In the genomic region with DNA sequence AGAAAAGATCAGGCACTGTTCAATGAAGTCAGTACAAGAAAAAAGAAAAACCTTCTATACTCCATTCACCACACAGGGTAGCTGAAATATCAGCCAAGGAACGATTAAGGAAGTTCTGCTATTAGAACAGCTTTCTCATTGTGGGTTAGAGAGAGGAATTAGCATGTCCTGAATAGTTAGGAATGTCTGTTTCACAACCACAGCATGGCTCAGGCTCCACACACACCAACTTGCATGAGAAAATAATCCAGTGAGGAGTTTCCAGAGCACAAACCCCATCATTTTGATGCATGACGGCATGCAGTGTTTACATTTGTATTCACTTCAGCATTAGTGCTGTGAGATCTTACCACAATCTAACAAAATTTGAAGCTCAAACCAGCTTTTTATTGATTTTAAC, we compare ENCODE assay signal across 19 mouse cellular contexts.
A peak's percentile ranks its signal among the peaks of the same experiment; 100 is the strongest.
DNase-seq lines count a peak whose midpoint lies in the region; ATAC-seq lines count a peak whose summit lies in the region.
"Had no signal": no experiment of that assay in that cellular context is flagged by ENCODE, and none has a peak within 500 bp of the region (broad histone marks: within the 10 kb centered on the region; RNA-seq: fewer than 3 reads in every experiment).

No protein-coding gene starts in this region.

- H3K27ac ChIP-seq in neural tube, embryonic 14.5 days (ENCODE audit: low read depth, low read length) = no peak overlapping the region
- H3K27ac ChIP-seq in forebrain, embryonic 14.5 days (ENCODE audit: low read depth, low read length) = no peak overlapping the region
- H3K27ac ChIP-seq in hindbrain, embryonic 15.5 days (replicated peaks) = no peak overlapping the region
- H3K27ac ChIP-seq: gastrocnemius, adult 2 months; heart, embryonic 13.5 days; limb, embryonic 13.5 days; liver, embryonic 15.5 days; neural tube, embryonic 12.5 days had no signal

- no peak overlapping the region for H3K4me2 ChIP-seq in neural tube, embryonic 14.5 days (ENCODE audit: low read depth, low read length)
- H3K4me2 ChIP-seq in forebrain, embryonic 14.5 days (ENCODE audit: low read length) = no peak overlapping the region
- no peak overlapping the region for H3K4me2 ChIP-seq in hindbrain, embryonic 15.5 days
- H3K4me2 ChIP-seq: heart, embryonic 13.5 days; limb, embryonic 13.5 days; liver, embryonic 15.5 days; neural tube, embryonic 12.5 days had no signal

- peaks cover 5% of the 10 kb centered on the region; the same call in 1 of the 2 replicates for H3K4me1 ChIP-seq in neural tube, embryonic 14.5 days (ENCODE audit: control insufficient read depth, insufficient read depth, low read length)
- H3K4me1 ChIP-seq in forebrain, embryonic 14.5 days (ENCODE audit: control insufficient read depth, insufficient read depth, low read length) = 0 out of 2 replicates have a peak, but pooled peaks cover 5% of the 10 kb centered on the region
- peaks cover 5% of the 10 kb centered on the region for H3K4me1 ChIP-seq in hindbrain, embryonic 15.5 days (replicated peaks)
- H3K4me1 ChIP-seq: heart, embryonic 13.5 days; limb, embryonic 13.5 days; liver, embryonic 15.5 days had no signal

- intact Hi-C loops in left cerebral cortex, postnatal 36 days (cut with DNase I) = no loop called here

- H3K9ac ChIP-seq in neural tube, embryonic 14.5 days (replicated peaks; ENCODE audit: low read depth, low read length) = no peak overlapping the region
- H3K9ac ChIP-seq in forebrain, embryonic 14.5 days (ENCODE audit: low read length) = no peak overlapping the region
- no peak overlapping the region for H3K9ac ChIP-seq in hindbrain, embryonic 15.5 days
- H3K9ac ChIP-seq: heart, embryonic 13.5 days; limb, embryonic 13.5 days; liver, embryonic 15.5 days; neural tube, embryonic 12.5 days had no signal

- no peaks in the 10 kb centered on the region for H3K36me3 ChIP-seq in neural tube, embryonic 14.5 days (ENCODE audit: control insufficient read depth, insufficient read depth, low read length)
- no peaks in the 10 kb centered on the region for H3K36me3 ChIP-seq in forebrain, embryonic 14.5 days (ENCODE audit: control insufficient read depth, insufficient read depth, low read length)
- no peaks in the 10 kb centered on the region for H3K36me3 ChIP-seq in hindbrain, embryonic 15.5 days
- H3K36me3 ChIP-seq: heart, embryonic 13.5 days; limb, embryonic 13.5 days; liver, embryonic 15.5 days; neural tube, embryonic 12.5 days had no signal

- DNase-seq in neural tube, embryonic 10.5 days (ENCODE audit: extremely low spot score, low spot score) = no peak
- DNase-seq in forebrain, embryonic 14.5 days (ENCODE audit: low spot score) = peak; percentile 68
- DNase-seq in lung, postnatal 10 days = no peak
- DNase-seq in left cerebral cortex, postnatal 36 days (ENCODE audit: low spot score in 2 of 2) = no peak
- no peak for DNase-seq in embryo, embryonic 9.5 days (ENCODE audit: extremely low spot score)
- DNase-seq: adrenal gland, postnatal 36 days; gastrocnemius, adult 2 months; heart, postnatal 4 days; kidney, adult 11 months; kidney, postnatal 10 days; lung, postnatal 14 days; spleen, adult 18-20 months had no signal

- ATAC-seq in neural tube, embryonic 14.5 days (ENCODE audit: low read depth) = peak; percentile 28; the same call in 1 of the 2 replicates
- peak; percentile 91 for ATAC-seq in forebrain, embryonic 14.5 days
- peak; percentile 54 for ATAC-seq in hindbrain, embryonic 15.5 days (ENCODE audit: low FRiP score, low read depth)
- no peak for ATAC-seq in monocyte, adult 5-6 weeks (replicated peaks; ENCODE audit: insufficient number of reproducible peaks, low FRiP score, low TSS enrichment, poor library complexity, severe bottlenecking)

- H3K9me3 ChIP-seq in neural tube, embryonic 14.5 days (ENCODE audit: control insufficient read depth, low read length) = no peaks in the 10 kb centered on the region
- H3K9me3 ChIP-seq in forebrain, embryonic 14.5 days (replicated peaks; ENCODE audit: control insufficient read depth, low read length) = no peaks in the 10 kb centered on the region
- H3K9me3 ChIP-seq in hindbrain, embryonic 15.5 days = no peaks in the 10 kb centered on the region
- H3K9me3 ChIP-seq: heart, embryonic 13.5 days; limb, embryonic 13.5 days; liver, embryonic 15.5 days; neural tube, embryonic 12.5 days had no signal

- 46% methylated on average over 2 of the region's 2 CpGs for WGBS in neural tube, embryonic 14.5 days
- 16% methylated on average over 2 of the region's 2 CpGs for WGBS in forebrain, embryonic 14.5 days
- 25% methylated on average over 2 of the region's 2 CpGs for WGBS in hindbrain, embryonic 15.5 days

- no peaks in the 10 kb centered on the region for H3K27me3 ChIP-seq in neural tube, embryonic 14.5 days (ENCODE audit: control insufficient read depth, insufficient read depth, low read length)
- no peaks in the 10 kb centered on the region for H3K27me3 ChIP-seq in forebrain, embryonic 14.5 days (replicated peaks; ENCODE audit: control insufficient read depth, insufficient read depth, low read length)
- H3K27me3 ChIP-seq in hindbrain, embryonic 15.5 days = no peaks in the 10 kb centered on the region
- H3K27me3 ChIP-seq: heart, embryonic 13.5 days; limb, embryonic 13.5 days; liver, embryonic 15.5 days; neural tube, embryonic 12.5 days had no signal

- no peak overlapping the region for H3K4me3 ChIP-seq in neural tube, embryonic 14.5 days (ENCODE audit: low read depth, low read length)
- no peak overlapping the region for H3K4me3 ChIP-seq in forebrain, embryonic 14.5 days (ENCODE audit: low read depth, low read length)
- H3K4me3 ChIP-seq in hindbrain, embryonic 15.5 days = no peak overlapping the region
- H3K4me3 ChIP-seq: gastrocnemius, adult 2 months; heart, embryonic 13.5 days; limb, embryonic 13.5 days; liver, embryonic 15.5 days; neural tube, embryonic 12.5 days had no signal
